Mouse (Mus musculus): ENCODE data around the gene Uba2. TPM values are rescaled to one million over a fixed set of nuclear protein-coding genes. Genes with fewer than 3 reads are reported as not detected.
"Not testable (repeated sequence)": the region's sequence is repeated elsewhere in the genome, so short reads cannot be mapped to it uniquely, and the experiment has no call there.

Uba2 gene
- polyA plus RNA-seq, 1 experiment from 2014 or later = 223 TPM

- no peak overlapping the region for H3K4me3 ChIP-seq (replicated peaks)
- ATAC-seq (replicated peaks; ENCODE audit: low FRiP score) = no peak
- no peak overlapping the region for H3K4me2 ChIP-seq
Measured at GRCm38 (mm10) chr7:34122987-34123720, 46.2 kb downstream of the Uba2 start.

GRCm38 (mm10) chr7:34120636-34121035 is 48.8 kb downstream of the Uba2 start:
- not testable (repeated sequence) for H3K4me3 ChIP-seq (replicated peaks); H3K9ac ChIP-seq; H3K9me3 ChIP-seq (replicated peaks); H3K27me3 ChIP-seq; H3K4me1 ChIP-seq; H3K27ac ChIP-seq; H3K4me2 ChIP-seq
- 7% methylated on average over 1 of the region's 1 CpGs for WGBS
- peaks cover 46% of the 10 kb centered on the region for H3K36me3 ChIP-seq
- 0 out of 2 replicates have a peak, but pooled peaks have one; percentile 9 for ATAC-seq (replicated peaks; ENCODE audit: low FRiP score)

More at GRCm38 (mm10) chr7:34122987-34123720, 46.2 kb downstream of the Uba2 start:
- WGBS = 89% methylated on average over 6 of the region's 6 CpGs
- Histone ChIP-seq H3K27me3 (no peaks in the 10 kb centered on the region), H3K4me1 (0 out of 2 replicates have a peak, but pooled peaks cover 3% of the 10 kb centered on the region), H3K36me3 (peaks cover 37% of the 10 kb centered on the region), H3K9ac (no peak overlapping the region), H3K27ac (no peak overlapping the region), H3K9me3 (replicated peaks) (no peaks in the 10 kb centered on the region)

GRCm38 (mm10) chr7:34116601-34117000 is 52.8 kb downstream of the Uba2 start:
- Histone ChIP-seq H3K4me2 (no peak overlapping the region), H3K27me3 (no peaks in the 10 kb centered on the region)

DNA sequence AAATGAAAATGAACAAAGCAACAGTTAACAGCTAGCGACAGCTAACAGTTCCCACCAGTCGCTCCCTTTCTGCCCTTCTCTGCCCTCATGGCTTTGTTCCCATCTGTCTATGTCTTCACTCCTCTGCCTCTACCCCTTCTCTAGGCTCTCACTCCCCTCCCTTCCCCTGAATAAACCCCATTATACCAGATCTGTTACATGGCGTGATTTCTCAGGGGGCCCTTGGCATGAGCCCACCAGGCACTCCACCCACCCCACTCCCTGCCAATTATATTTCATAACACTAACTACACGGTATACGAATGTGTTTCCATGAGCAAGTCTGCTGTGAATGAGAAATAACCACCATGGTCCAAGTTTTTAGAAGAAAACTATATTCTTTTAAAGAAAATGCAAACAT is 60.2 kb downstream of the Uba2 start:
- Histone ChIP-seq H3K9me3 (replicated peaks) (no peaks in the 10 kb centered on the region), H3K4me2 (no peak overlapping the region), H3K36me3 (peaks cover 47% of the 10 kb centered on the region), H3K9ac (no peak overlapping the region), H3K27ac (no peak overlapping the region), H3K27me3 (no peaks in the 10 kb centered on the region), H3K4me3 (replicated peaks) (no peak overlapping the region), H3K4me1 (no peaks in the 10 kb centered on the region)
- 90% methylated on average over 5 of the region's 5 CpGs for WGBS
- no peak for ATAC-seq (replicated peaks; ENCODE audit: low FRiP score)

More at GRCm38 (mm10) chr7:34116601-34117000, 52.8 kb downstream of the Uba2 start:
- Histone ChIP-seq H3K4me3 (replicated peaks) (no peak overlapping the region), H3K4me1 (0 out of 2 replicates have a peak, but pooled peaks cover 3% of the 10 kb centered on the region), H3K27ac (no peak overlapping the region), H3K9me3 (replicated peaks) (no peaks in the 10 kb centered on the region), H3K36me3 (peaks cover 74% of the 10 kb centered on the region), H3K9ac (no peak overlapping the region)
- ATAC-seq (replicated peaks; ENCODE audit: low FRiP score) = no peak
- WGBS = 93% methylated on average over 3 of the region's 3 CpGs

DNA sequence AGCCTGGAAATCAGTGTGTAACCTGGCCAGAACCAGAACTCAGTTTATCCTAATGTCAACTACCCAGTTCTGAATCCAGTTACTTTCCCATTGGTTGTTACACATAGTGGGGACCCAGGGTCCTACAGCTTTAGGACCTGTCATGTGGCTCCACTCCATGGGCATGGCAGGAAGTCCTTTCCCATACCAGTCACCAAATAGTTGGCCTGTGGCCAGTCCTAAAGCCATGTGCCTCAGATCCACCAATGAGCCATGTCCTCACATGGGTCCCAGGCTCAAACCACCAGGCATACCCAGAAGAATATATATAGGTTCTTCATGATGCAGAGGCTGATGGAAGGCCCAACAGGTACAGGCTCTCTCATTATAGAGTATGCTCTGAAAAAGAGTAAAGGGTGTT is 68.1 kb downstream of the Uba2 start:
- H3K9me3 ChIP-seq (replicated peaks) = 0 out of 2 replicates have a peak, but pooled peaks cover 3% of the 10 kb centered on the region
- H3K4me1 ChIP-seq = no peaks in the 10 kb centered on the region
- H3K9ac ChIP-seq = no peak overlapping the region
- H3K36me3 ChIP-seq = no peaks in the 10 kb centered on the region
- no peak for ATAC-seq (replicated peaks; ENCODE audit: low FRiP score)
- no peak overlapping the region for H3K4me2 ChIP-seq
- H3K27me3 ChIP-seq = no peaks in the 10 kb centered on the region
- no peak overlapping the region for H3K27ac ChIP-seq
- no peak overlapping the region for H3K4me3 ChIP-seq (replicated peaks)

GRCm38 (mm10) chr7:34100002-34100401 is 69.4 kb downstream of the Uba2 start:
- WGBS = 73% methylated on average over 2 of the region's 2 CpGs
- Histone ChIP-seq H3K27me3 (no peaks in the 10 kb centered on the region), H3K4me3 (replicated peaks) (no peak overlapping the region), H3K27ac (no peak overlapping the region), H3K4me2 (no peak overlapping the region), H3K9ac (no peak overlapping the region), H3K36me3 (no peaks in the 10 kb centered on the region), H3K9me3 (replicated peaks) (0 out of 2 replicates have a peak, but pooled peaks cover 6% of the 10 kb centered on the region), H3K4me1 (no peaks in the 10 kb centered on the region)
- no peak for ATAC-seq (replicated peaks; ENCODE audit: low FRiP score)

DNA sequence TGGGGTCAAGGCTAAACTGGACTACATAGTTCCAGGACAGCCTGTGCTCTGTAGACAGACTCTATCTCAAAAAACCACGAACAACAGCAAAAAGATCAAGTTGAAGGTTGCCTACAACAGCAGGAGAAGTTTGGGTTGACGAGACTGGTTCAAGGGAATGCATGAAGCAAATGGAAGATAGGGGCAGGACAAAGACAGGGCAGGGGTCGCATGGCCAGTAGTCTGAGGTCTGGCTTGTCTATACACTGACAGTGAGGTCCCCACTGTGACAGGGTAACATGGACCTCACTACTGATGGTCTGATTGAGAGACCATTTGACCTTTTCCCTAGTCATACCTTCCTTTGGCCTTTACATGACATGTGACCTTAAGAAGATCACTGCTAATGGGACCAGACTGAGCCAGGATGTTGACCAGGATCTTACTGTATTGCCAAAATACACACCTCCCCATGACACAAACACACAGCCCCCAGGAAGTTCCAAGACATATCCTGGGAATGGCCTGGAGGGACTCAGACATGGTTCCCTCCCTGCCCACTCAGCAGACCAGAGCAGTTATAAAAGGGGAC is 74.4 kb downstream of the Uba2 start, which contains the start of gene Scgb1b30:
Scgb1b30 (plus strand) TSS at position 521 of the 571 bp plus-strand sequence.
- H3K9ac ChIP-seq = no peak within 1 kb of the TSS
- no peaks in the 10 kb centered on the region for H3K36me3 ChIP-seq
- 88% methylated on average over 3 of the region's 3 CpGs for WGBS
- no peaks in the 10 kb centered on the region for H3K4me1 ChIP-seq
- H3K9me3 ChIP-seq (replicated peaks) = 0 out of 2 replicates have a peak, but pooled peaks cover 6% of the 10 kb centered on the region
- no peak for ATAC-seq (replicated peaks; ENCODE audit: low FRiP score)
- no peak within 1 kb of the TSS for H3K4me3 ChIP-seq (replicated peaks)
- no peaks in the 10 kb centered on the region for H3K27me3 ChIP-seq
- H3K4me2 ChIP-seq = no peak within 1 kb of the TSS
- no peak within 1 kb of the TSS for H3K27ac ChIP-seq

Other genes with a start within 250 kb of the Uba2 start
- gene Scgb2b26, start 224.6 kb downstream of the Uba2 start, polyA plus RNA-seq (2015; fragmentation: Nextera tagmentation; extraction: Ambion mirVana) = not detected in 2 replicates
- not detected in 2 replicates for gene Scgb2b27, start 155.7 kb downstream of the Uba2 start, polyA plus RNA-seq (2015; fragmentation: Nextera tagmentation; extraction: Ambion mirVana)
- gene Scgb1b27, start 148.1 kb downstream of the Uba2 start, polyA plus RNA-seq (2015; fragmentation: Nextera tagmentation; extraction: Ambion mirVana) = not detected in 2 replicates
- gene Scgb1b30, start 74.2 kb downstream of the Uba2 start, polyA plus RNA-seq (2015; fragmentation: Nextera tagmentation; extraction: Ambion mirVana) = not detected in 2 replicates
- 6.3 and 8.2 TPM in 2 replicates for gene Wtip, start 36.3 kb downstream of the Uba2 start, polyA plus RNA-seq (2015; fragmentation: Nextera tagmentation; extraction: Ambion mirVana)
- gene Pdcd2l, start 27.1 kb upstream of the Uba2 start, polyA plus RNA-seq (2015; fragmentation: Nextera tagmentation; extraction: Ambion mirVana) = 64.8 and 67.7 TPM in 2 replicates
- gene Gpi1, start 60.7 kb upstream of the Uba2 start, polyA plus RNA-seq (2015; fragmentation: Nextera tagmentation; extraction: Ambion mirVana) = 381 and 404 TPM in 2 replicates
- gene Gm6096, start 81.4 kb upstream of the Uba2 start, polyA plus RNA-seq (2015; fragmentation: Nextera tagmentation; extraction: Ambion mirVana) = 0.50 TPM in 1 of 2 replicates, not detected in the other
- gene 4931406P16Rik, start 144.0 kb upstream of the Uba2 start, polyA plus RNA-seq (2015; fragmentation: Nextera tagmentation; extraction: Ambion mirVana) = 38.4 and 41.5 TPM in 2 replicates
- 90.0 and 93.8 TPM in 2 replicates for gene Lsm14a, start 223.7 kb upstream of the Uba2 start, polyA plus RNA-seq (2015; fragmentation: Nextera tagmentation; extraction: Ambion mirVana)